Mouse (Mus musculus) small intestine, adult 2 months (tissue): ENCODE measurements around the gene Olfr605. TPM values are rescaled to one million over a fixed set of nuclear protein-coding genes. Genes with fewer than 3 reads are reported as not detected.

ENCODE experiments used
- H3K27ac ChIP-seq: fragments of 200-500 bp; 2 replicates; pipeline ENCODE4 v1.5.1; 2012; ENCODE audit warnings: low read depth, low read length, control low read depth, inconsistent platforms; ENCODE audit not compliant: insufficient read depth
- H3K27me3 ChIP-seq: fragments of 200-500 bp; 2 replicates; pipeline ENCODE4 v1.6.1; 2012; ENCODE audit warnings: mild to moderate bottlenecking, moderate library complexity, low read length, inconsistent platforms; ENCODE audit not compliant: control insufficient read depth, insufficient read depth
- H3K36me3 ChIP-seq: fragments of 200-500 bp; 2 replicates; pipeline ENCODE4 v1.6.1; 2012; ENCODE audit warnings: mild to moderate bottlenecking, low read length, control low read depth, inconsistent platforms; ENCODE audit not compliant: control insufficient read depth, insufficient read depth
- H3K4me1 ChIP-seq: fragments of 200-500 bp; 2 replicates; pipeline ENCODE4 v1.6.1; 2012; ENCODE audit warnings: low read length, inconsistent platforms, mixed read lengths; ENCODE audit not compliant: control insufficient read depth, insufficient read depth, insufficient read length
- H3K4me3 ChIP-seq: fragments of 200-500 bp; 2 replicates; pipeline ENCODE4 v1.5.1; 2012; ENCODE audit warnings: low read depth, mild to moderate bottlenecking, control low read depth, inconsistent platforms, low read length, moderate library complexity
- CTCF ChIP-seq: fragments of 200-500 bp; IDR thresholded peaks from 2 replicates; pipeline ENCODE4 v1.5.1; 2012; ENCODE audit warnings: low read depth, mild to moderate bottlenecking, control low read depth, inconsistent platforms, low read length, moderate library complexity, mixed read lengths; ENCODE audit not compliant: insufficient replicate concordance, insufficient read length; ENCODE audit errors: extremely low read depth
- POLR2A ChIP-seq: fragments of 200-500 bp; IDR thresholded peaks from 2 replicates; pipeline ENCODE4 v1.6.1; 2012; ENCODE audit warnings: low read depth, mild to moderate bottlenecking, control low read depth, inconsistent platforms, low read length, moderate library complexity
- polyA plus RNA-seq: library from polyadenylated mRNA; depleted of rRNA; stranded (reverse); fragments of >200 nt; gene quantifications from 2 replicates; pipeline ENCODE4 v1.2.3, GENCODE M21; 2012; rRNA removed

Gene Olfr605
- polyA plus RNA-seq, 1 experiment: not detected

GRCm38 (mm10) chr7:103397758-103398157 lies 47.5 kb downstream of the Olfr605 start:
- Histone ChIP-seq H3K27me3 (no peaks in the 10 kb centered on the region), H3K27ac (no peak overlapping the region), H3K36me3 (no peaks in the 10 kb centered on the region), H3K4me3 (no peak overlapping the region), H3K4me1 (no peaks in the 10 kb centered on the region)
- TF ChIP-seq CTCF (no peak), POLR2A (no peak)

Other genes with a start within 250 kb of the Olfr605 start
- not detected in 2 replicates for gene Olfr593, start 233.6 kb downstream of the Olfr605 start, polyA plus RNA-seq
- gene Olfr594, start 228.4 kb downstream of the Olfr605 start, polyA plus RNA-seq: not detected in 2 replicates
- gene Usp17ld, start 192.9 kb downstream of the Olfr605 start, polyA plus RNA-seq: not detected in 2 replicates
- not detected in 2 replicates for gene Olfr596, start 139.8 kb downstream of the Olfr605 start, polyA plus RNA-seq
- not detected in 2 replicates for gene Olfr597, start 129.1 kb downstream of the Olfr605 start, polyA plus RNA-seq
- gene Olfr598, start 121.9 kb downstream of the Olfr605 start, polyA plus RNA-seq: not detected in 2 replicates
- not detected in 2 replicates for gene Olfr599, start 109.5 kb downstream of the Olfr605 start, polyA plus RNA-seq
- gene Olfr600, start 95.8 kb downstream of the Olfr605 start, polyA plus RNA-seq: not detected in 2 replicates
- not detected in 2 replicates for gene Olfr601, start 82.8 kb downstream of the Olfr605 start, polyA plus RNA-seq
- gene Olfr603, start 59.3 kb downstream of the Olfr605 start, polyA plus RNA-seq: not detected in 2 replicates
- gene Usp17lc, start 30.4 kb downstream of the Olfr605 start, polyA plus RNA-seq: not detected in 2 replicates
- gene Olfr606, start 3.6 kb upstream of the Olfr605 start, polyA plus RNA-seq: not detected in 2 replicates
- gene Olfr607, start 18.7 kb upstream of the Olfr605 start, polyA plus RNA-seq: not detected in 2 replicates
- gene Olfr608, start 24.4 kb upstream of the Olfr605 start, polyA plus RNA-seq: not detected in 2 replicates
- gene Olfr609, start 52.6 kb upstream of the Olfr605 start, polyA plus RNA-seq: not detected in 2 replicates
- gene Olfr610, start 66.7 kb upstream of the Olfr605 start, polyA plus RNA-seq: not detected in 2 replicates
- gene Olfr611, start 75.4 kb upstream of the Olfr605 start, polyA plus RNA-seq: not detected in 2 replicates
- not detected in 2 replicates for gene Olfr612, start 97.3 kb upstream of the Olfr605 start, polyA plus RNA-seq
- not detected in 2 replicates for gene Olfr613, start 102.6 kb upstream of the Olfr605 start, polyA plus RNA-seq
- gene Olfr615, start 110.6 kb upstream of the Olfr605 start, polyA plus RNA-seq: not detected in 2 replicates
- gene Olfr616, start 123.7 kb upstream of the Olfr605 start, polyA plus RNA-seq: not detected in 2 replicates
- not detected in 2 replicates for gene Olfr617, start 127.6 kb upstream of the Olfr605 start, polyA plus RNA-seq
- gene Olfr618, start 144.7 kb upstream of the Olfr605 start, polyA plus RNA-seq: not detected in 2 replicates
- not detected in 2 replicates for gene Olfr619, start 155.1 kb upstream of the Olfr605 start, polyA plus RNA-seq
- gene Olfr620, start 167.1 kb upstream of the Olfr605 start, polyA plus RNA-seq: not detected in 2 replicates
- not detected in 2 replicates for gene Olfr622, start 197.3 kb upstream of the Olfr605 start, polyA plus RNA-seq
- not detected in 2 replicates for gene Olfr623, start 218.3 kb upstream of the Olfr605 start, polyA plus RNA-seq
- gene Olfr624, start 225.8 kb upstream of the Olfr605 start, polyA plus RNA-seq: not detected in 2 replicates
- gene Olfr625-ps1, start 237.3 kb upstream of the Olfr605 start, polyA plus RNA-seq: not detected in 2 replicates